Mouse (Mus musculus) c-Kit-positive CD71-positive TER-119-positive erythroid progenitor cells, embryonic 14.5 days (primary cell): ENCODE results near the gene Micu1.

Source experiments
- DNase-seq: peaks from one replicate; pipeline ENCODE4 v3.0.0-alpha.2; 2013; ENCODE audit warnings: low spot score

Gene Micu1

DNA sequence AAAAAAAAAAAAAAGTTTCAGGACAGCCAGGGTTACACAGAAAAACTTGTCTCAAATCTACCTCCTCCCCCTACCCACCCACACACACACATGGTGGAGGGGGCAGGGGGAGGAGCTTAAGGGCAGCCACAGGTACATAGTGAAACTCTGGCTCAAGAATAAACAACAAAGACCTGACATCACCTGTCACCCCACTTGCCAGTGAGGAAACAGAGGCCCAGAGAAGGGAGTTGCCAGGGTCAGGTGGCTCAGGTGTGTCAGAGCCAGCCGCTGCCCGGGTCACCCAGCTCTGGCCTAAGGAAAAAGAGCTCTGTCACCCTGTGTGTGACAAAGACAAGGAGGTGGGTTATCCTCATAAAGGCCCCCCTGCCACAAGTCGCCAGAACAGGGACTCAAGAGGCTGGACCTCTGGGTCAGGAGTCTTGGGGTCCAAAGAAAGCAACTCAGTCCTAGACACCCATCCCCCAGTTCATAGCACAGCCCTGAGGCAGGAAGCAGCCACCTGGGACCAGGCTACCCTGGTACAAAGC is 204.9 kb downstream of the Micu1 start:
- DNase-seq, result no peak

DNA sequence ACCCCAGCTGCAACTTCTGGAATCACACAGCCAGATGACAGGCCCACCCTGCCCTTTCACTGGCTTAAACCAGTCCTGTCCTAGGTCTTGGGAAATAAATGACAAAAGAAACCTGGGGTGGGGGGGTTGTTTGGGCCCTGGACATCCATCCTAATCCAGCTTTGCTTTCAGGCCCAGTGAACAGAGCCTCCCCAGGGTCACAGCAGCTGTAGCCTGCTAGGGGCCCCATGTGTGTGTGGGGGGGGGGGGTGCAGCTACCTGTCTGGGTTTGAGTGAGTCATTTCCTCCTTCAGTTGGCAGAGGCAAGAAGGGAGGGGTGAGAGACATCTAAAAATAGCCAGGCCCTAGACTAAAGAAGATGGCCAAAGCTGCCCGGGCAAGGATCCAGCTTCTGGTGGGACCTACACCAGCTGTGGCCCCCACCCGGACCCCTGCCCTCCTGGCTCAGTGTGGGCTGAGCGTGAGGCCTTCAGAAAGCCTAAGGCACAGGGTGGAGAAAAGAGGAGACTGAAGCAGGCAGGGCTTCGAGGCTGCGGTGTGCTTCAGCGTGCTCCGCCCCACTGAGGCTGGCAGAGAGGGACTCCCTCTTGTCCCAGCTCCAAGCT is 205.5 kb downstream of the Micu1 start:
- DNase-seq, result no peak

DNA sequence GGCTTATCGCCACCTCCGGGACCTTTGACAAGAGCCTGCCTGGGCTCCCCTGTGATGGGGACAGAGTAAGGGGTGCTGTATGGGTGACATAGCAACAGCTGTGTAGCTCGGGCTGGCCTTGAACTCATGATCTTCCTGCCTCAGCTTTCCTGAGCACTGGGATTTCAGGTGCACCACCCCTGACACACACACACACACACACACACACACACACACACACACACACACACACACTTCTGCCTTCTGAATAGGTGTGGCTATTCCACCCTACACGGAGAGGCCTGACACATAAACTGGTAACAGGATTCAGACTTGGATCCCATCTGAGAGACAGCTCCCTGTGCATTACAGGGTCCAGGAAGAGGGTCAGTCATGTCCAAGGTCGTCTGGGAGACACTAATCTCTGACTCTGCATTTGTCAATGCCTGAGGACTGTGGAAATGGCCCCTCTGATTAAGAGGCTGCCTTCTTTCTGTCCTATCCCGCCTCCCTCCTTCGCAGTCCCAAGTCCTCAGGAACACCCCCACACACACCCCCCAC is 206.6 kb downstream of the Micu1 start:
- no peak for DNase-seq

DNA sequence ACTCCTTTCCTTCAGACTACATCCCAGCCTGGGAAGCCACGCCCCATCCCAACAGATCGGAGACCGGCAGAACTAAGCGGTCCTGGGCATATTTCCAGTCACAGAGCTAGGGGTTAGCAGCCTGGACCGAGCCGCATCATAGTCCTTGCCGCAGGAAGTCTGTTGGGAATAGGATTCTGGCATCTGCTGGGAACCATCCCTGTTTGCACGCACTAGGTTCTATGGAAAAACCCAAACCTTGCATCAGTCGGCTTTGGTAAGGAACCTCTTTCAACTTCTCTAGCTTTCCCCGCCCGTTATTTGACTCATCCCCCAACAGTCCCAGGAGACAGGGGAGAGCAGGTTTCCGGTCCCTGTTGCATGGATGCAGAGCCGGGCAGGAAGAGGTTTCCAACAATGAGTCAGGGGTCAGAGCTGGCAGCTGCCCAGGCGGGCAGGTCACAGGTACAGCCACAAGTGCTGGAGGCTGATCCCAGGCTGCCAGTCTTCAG is 207.1 kb downstream of the Micu1 start:
- no peak for DNase-seq

- no peak for DNase-seq
These were observed 208.8 kb downstream of the Micu1 start for GRCm38 (mm10) chr10:59911091-59911490.

- DNase-seq, result no peak
These were observed 209.4 kb downstream of the Micu1 start for GRCm38 (mm10) chr10:59911561-59912198.
